Mouse (Mus musculus): ENCODE measurements around the gene Tor1aip1.

DNA sequence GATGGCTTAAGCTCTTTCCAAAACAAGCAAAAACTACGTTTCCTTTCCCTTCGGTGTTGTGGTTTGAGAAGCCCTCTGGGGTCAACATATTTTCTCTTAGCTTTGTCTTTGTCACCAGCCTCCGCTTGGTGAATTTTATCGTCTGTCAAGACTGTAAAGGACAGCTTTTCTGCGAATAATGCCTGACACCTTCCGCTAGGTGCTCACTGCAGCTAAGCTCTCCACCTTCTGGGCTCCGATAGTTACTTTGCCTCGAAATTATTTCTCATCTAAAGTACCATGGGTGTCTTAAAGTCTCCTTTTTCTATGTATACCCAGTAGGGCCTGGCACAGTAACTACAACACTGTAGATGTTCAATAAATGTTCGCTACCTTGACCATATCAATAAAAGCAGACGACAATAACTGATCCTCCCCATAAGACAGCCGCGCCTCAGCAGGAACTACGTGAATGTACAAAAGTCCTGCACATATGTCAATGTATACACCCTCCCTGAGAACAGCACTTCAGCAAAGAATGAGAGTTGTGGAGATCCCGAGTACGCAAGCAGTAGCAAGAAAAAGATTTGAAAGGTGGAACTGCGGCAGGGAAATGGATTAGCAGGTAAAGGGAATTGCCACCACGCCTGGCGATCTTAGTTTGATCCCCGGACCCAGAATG is 62.4 kb downstream of the Tor1aip1 start:
- no peak for TF ChIP-seq CTCF (IDR thresholded peaks at IDR 0.05; ENCODE audit: low read depth, low read length)
- no peak for TF ChIP-seq EP300 (IDR thresholded peaks at IDR 0.05; ENCODE audit: insufficient read depth, low read depth, low read length)
